Mouse (Mus musculus) Muller cell, postnatal 12 days (primary cell): ENCODE data around the gene Pilrb1.

Experiments
- DNase-seq: peaks from one replicate; pipeline ENCODE4 v3.0.0-alpha.2; 2015; ENCODE audit errors: inconsistent ontology term

Gene Pilrb1

DNA sequence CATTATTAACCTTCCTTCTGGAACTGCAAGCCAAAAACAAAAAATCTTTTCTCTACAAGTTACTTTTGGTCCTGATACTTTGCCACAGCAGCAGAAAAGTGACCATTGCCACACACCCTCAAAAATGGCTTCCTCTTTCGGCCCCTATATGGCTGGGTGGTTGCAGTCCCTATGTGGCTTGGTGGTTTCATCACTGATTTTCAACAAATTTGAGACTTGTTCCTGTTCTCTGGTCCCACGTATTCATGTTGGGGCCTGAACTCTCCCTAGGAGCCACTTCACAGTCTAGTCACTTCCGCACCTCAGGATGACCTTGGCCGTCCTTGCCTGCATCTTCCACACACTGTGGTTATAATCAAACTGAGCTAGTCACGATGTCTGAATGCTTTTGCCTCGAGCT lies 29.2 kb downstream of the Pilrb1 start:
- DNase-seq, result no peak

- no peak for DNase-seq
Observed at GRCm38 (mm10) chr5:137826421-137826820, 31.5 kb downstream of the Pilrb1 start.

- no peak for DNase-seq
Observed at GRCm38 (mm10) chr5:137825971-137826370, 31.9 kb downstream of the Pilrb1 start.

DNA sequence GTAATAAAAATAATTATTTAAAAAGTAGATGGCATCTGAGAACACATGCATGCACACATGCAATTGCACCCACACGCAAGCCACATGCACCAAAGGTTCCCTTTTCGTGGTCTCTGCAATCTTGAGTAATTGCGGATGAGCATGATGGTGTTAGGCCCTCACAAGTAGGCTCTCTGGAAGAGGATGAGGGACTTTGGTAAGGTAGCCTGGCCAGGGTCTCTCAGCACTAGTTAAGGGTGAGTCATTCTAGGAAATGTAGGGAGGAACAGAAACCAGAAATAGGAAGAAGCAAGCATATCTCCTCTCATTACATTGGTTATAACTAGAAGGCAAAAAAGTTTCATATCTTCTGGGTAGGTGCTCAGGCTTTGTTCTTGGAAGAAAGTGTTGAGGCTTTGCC lies 32.9 kb downstream of the Pilrb1 start:
- no peak for DNase-seq

DNA sequence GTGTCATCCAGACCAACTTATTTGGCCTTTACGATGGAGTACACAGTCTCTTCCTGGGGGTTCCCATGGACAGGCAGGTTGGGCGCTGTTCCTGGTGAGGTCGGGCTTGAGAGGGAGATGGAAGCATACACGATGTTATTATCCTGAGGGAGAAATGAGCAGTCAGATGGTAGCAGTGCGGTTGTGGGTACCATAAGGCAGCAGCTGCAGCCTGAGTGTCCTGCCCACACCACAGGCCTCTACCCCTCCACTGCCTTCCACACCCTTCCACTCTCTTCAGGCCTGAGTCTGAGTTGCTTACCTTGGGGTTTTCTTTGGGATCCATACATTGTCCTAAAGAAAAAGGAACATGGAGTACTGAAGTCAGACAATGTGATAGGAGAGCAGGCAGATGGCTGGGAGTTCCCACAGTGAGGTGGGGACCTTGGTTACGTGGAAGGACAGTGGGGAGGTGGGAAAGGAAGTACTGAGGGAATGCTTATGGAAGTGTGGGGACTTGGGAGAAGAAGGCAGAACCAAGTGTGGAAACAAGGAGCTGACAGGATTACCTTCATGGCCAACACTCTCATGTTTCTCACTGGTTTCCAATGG lies 34.4 kb downstream of the Pilrb1 start:
- no peak for DNase-seq

- no peak for DNase-seq
Observed at GRCm38 (mm10) chr5:137822602-137823001, 35.3 kb downstream of the Pilrb1 start.

GRCm38 (mm10) chr5:137822126-137822525 lies 35.8 kb downstream of the Pilrb1 start:
- DNase-seq, result no peak

- no peak for DNase-seq
Observed at GRCm38 (mm10) chr5:137817466-137818222, 40.3 kb downstream of the Pilrb1 start.

GRCm38 (mm10) chr5:137808316-137808715 lies 49.6 kb downstream of the Pilrb1 start:
- no peak for DNase-seq

DNA sequence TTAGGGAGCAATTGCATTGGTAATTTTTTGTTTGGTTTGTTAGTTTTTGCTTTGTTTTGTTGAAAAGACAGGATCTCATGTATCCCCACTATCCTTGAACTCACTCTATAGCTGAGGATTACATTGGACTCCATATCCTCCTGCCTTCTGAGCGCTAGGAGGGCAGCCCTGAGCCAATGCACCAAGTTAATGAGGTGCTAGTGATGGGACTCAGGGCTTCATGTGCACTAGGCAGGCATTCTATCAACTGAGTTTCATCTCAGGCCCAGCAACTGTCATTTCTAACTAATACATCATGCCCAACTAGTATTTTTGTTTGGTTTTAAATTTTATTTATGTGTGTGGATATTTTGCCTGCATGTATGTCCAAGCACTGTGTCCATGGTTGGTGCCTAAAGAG lies 51.7 kb downstream of the Pilrb1 start:
- DNase-seq, result no peak
